Mouse (Mus musculus) lung, adult 2 months (tissue): Measurements from ENCODE around the gene Dpp6.

Source experiments
- CTCF ChIP-seq: fragments of 200-500 bp; IDR thresholded peaks from 2 replicates; pipeline ENCODE4 v1.5.1; 2011; ENCODE audit warnings: mild to moderate bottlenecking, low read length, control low read depth; ENCODE audit not compliant: insufficient read depth
- POLR2A ChIP-seq: fragments of 200-500 bp; IDR thresholded peaks from 2 replicates; pipeline ENCODE4 v1.6.1; 2011; ENCODE audit warnings: low read depth, mild to moderate bottlenecking, control low read depth, low read length, borderline replicate concordance; ENCODE audit errors: extremely low read depth

- TF ChIP-seq CTCF, result no peak
- no peak for TF ChIP-seq POLR2A
These were observed 87.5 kb downstream of the Dpp6 start for GRCm38 (mm10) chr5:26904324-26905041.
